In genomic region chr13:54799701-54800100, GRCm38 (mm10) we compare ENCODE assay signal across 9 mouse cellular contexts. TPM values are rescaled to one million over a fixed set of nuclear protein-coding genes. Genes with fewer than 3 reads are reported as not detected.
A peak's percentile ranks its signal among the peaks of the same experiment; 100 is the strongest.
DNase-seq lines count a peak whose midpoint lies in the region; ATAC-seq and TF ChIP-seq lines count a peak whose summit lies in the region.
"Had no signal": no experiment of that assay in that cellular context is flagged by ENCODE, and none has a peak within 500 bp of the region (broad histone marks: within the 10 kb centered on the region; RNA-seq: fewer than 3 reads in every experiment).

No protein-coding gene starts in this region.

- H3K27me3 ChIP-seq in G1E (ENCODE audit: insufficient read depth, low read length), result peaks cover 10% of the 10 kb centered on the region
- no peaks in the 10 kb centered on the region for H3K27me3 ChIP-seq in forebrain, embryonic 14.5 days (replicated peaks; ENCODE audit: control insufficient read depth, insufficient read depth, low read length)

- intact Hi-C loops in heart, postnatal 14 days (cut with DNase I), result loop anchor here (2.0 to 5.0 kb wide), 2 partner anchors 163 to 271 kb away; no protein-coding TSS in a partner anchor

- no peak overlapping the region for H3K4me2 ChIP-seq in forebrain, embryonic 14.5 days (ENCODE audit: low read length)

- no peaks in the 10 kb centered on the region for H3K36me3 ChIP-seq in G1E (replicated peaks)
- no peaks in the 10 kb centered on the region for H3K36me3 ChIP-seq in forebrain, embryonic 14.5 days (ENCODE audit: control insufficient read depth, insufficient read depth, low read length)

- no peak for ATAC-seq in G1E (ENCODE audit: extremely low read depth, insufficient number of reproducible peaks, low FRiP score, poor library complexity, severe bottlenecking)
- peak; percentile 36; the same call in 1 of the 2 replicates for ATAC-seq in cerebellum, adult (ENCODE audit: insufficient number of reproducible peaks, low FRiP score, low TSS enrichment)
- ATAC-seq in forebrain, embryonic 14.5 days, result peak; percentile 70

- H3K4me3 ChIP-seq in G1E (ENCODE audit: low read depth, low read length), result no peak overlapping the region
- H3K4me3 ChIP-seq in forebrain, embryonic 14.5 days (ENCODE audit: low read depth, low read length), result no peak overlapping the region

- 29% methylated on average over 9 of the region's 9 CpGs for WGBS in forebrain, embryonic 14.5 days

- no peak overlapping the region for H3K9ac ChIP-seq in forebrain, embryonic 14.5 days (ENCODE audit: low read length)

- H3K4me1 ChIP-seq in G1E (ENCODE audit: insufficient read depth, low read depth, low read length), result no peaks in the 10 kb centered on the region
- H3K4me1 ChIP-seq in forebrain, embryonic 14.5 days (ENCODE audit: control insufficient read depth, insufficient read depth, low read length), result no peaks in the 10 kb centered on the region

- H3K27ac ChIP-seq in forebrain, embryonic 14.5 days (ENCODE audit: low read depth, low read length), result no peak overlapping the region

- TF ChIP-seq CTCF in G1E (IDR thresholded peaks at IDR 0.05; ENCODE audit: low read depth, low read length), result peak; percentile 87

- peak; percentile 67 for DNase-seq in G1E (ENCODE audit: low spot score)
- DNase-seq in forebrain, embryonic 14.5 days (ENCODE audit: low spot score), result peak; percentile 92
- peak; percentile 71 to 79 for DNase-seq in heart, postnatal 14 days
- peak; percentile 79 to 93 for DNase-seq in layer of hippocampus, adult 18-20 months (ENCODE audit: low spot score in 2 of 2)
- peak; percentile 81 for DNase-seq in lung, postnatal 10 days
- DNase-seq in retina, adult 2 months (ENCODE audit: low read depth, low spot score), result peak; percentile 67
- peak; percentile 61 for DNase-seq in thymus, postnatal 25 days

- no peaks in the 10 kb centered on the region for H3K9me3 ChIP-seq in G1E (replicated peaks)
- H3K9me3 ChIP-seq in forebrain, embryonic 14.5 days (replicated peaks; ENCODE audit: control insufficient read depth, low read length), result no peaks in the 10 kb centered on the region

RNA-seq across cellular contexts. Expression of gene Tspan17, which starts 10.5 kb away (rescaled TPM):
- total RNA-seq in G1E (2014; fragmentation: Nextera tagmentation) (1.6 and 1.7 TPM in 2 replicates), G1E (2017) (1.1 and 2.0 TPM in 2 replicates)
- polyA plus RNA-seq in G1E (2012), result 0.43 and 0.44 TPM in 2 replicates
- polyA plus RNA-seq in forebrain, embryonic 14.5 days (2014; fragmentation: Nextera tagmentation; extraction: Ambion mirVana), result 16.0 and 16.3 TPM in 2 replicates
- total RNA-seq in heart, postnatal 14 days (2021), result 10 to 100 TPM in 1 of 2 experiments, 1 to 10 TPM in 1; 9.0 to 12.1 TPM
- total RNA-seq in layer of hippocampus, adult 18-20 months (2021), result 10 to 100 TPM; 75.8 to 78.0 TPM

RNA-seq across cellular contexts. Expression of gene Eif4e1b, which starts 15.9 kb away (rescaled TPM):
- not detected in 2 replicates for total RNA-seq in G1E (2014; fragmentation: Nextera tagmentation)
- total RNA-seq in G1E (2017), result 0.05 TPM in 1 of 2 replicates, not detected in the other
- polyA plus RNA-seq in G1E (2012), result not detected in 2 replicates
- polyA plus RNA-seq in forebrain, embryonic 14.5 days (2014; fragmentation: Nextera tagmentation; extraction: Ambion mirVana), result not detected in 2 replicates
- not detected for total RNA-seq in heart, postnatal 14 days (2021)
- total RNA-seq in layer of hippocampus, adult 18-20 months (2021), result not detected
- polyA plus RNA-seq: liver, embryonic 16.5 days had no signal

RNA-seq across cellular contexts. Expression of gene Sncb, which starts 33.3 kb away (rescaled TPM):
- total RNA-seq in G1E (2014; fragmentation: Nextera tagmentation) (not detected in 2 replicates), G1E (2017) (not detected in 2 replicates)
- polyA plus RNA-seq in G1E (2012), result not detected in 2 replicates
- polyA plus RNA-seq in forebrain, embryonic 14.5 days (2014; fragmentation: Nextera tagmentation; extraction: Ambion mirVana), result 25.7 and 31.8 TPM in 2 replicates
- total RNA-seq in heart, postnatal 14 days (2021), result not detected
- total RNA-seq in layer of hippocampus, adult 18-20 months (2021), result 100 to 1,000 TPM; 687 to 705 TPM
- polyA plus RNA-seq: liver, embryonic 16.5 days had no signal

RNA-seq across cellular contexts. Expression of gene Gprin1, which starts 50.0 kb away (rescaled TPM):
- not detected in 2 replicates for total RNA-seq in G1E (2014; fragmentation: Nextera tagmentation)
- total RNA-seq in G1E (2017), result 0.05 and 0.06 TPM in 2 replicates
- polyA plus RNA-seq in G1E (2012), result not detected in 2 replicates
- polyA plus RNA-seq in forebrain, embryonic 14.5 days (2014; fragmentation: Nextera tagmentation; extraction: Ambion mirVana), result 16.8 and 17.4 TPM in 2 replicates
- total RNA-seq in heart, postnatal 14 days (2021), result not detected
- 100 to 1,000 TPM; 146 to 150 TPM for total RNA-seq in layer of hippocampus, adult 18-20 months (2021)
- polyA plus RNA-seq: liver, embryonic 16.5 days had no signal

Comparison
In these comparisons a context has a peak if more than half of its experiments do, and no peak if none do; other contexts are left out.
1. RNA of gene Tspan17, which starts 10.5 kb away (total RNA-seq): 75.8 to 78.0 TPM in layer of hippocampus, adult 18-20 months; 9.0 to 12.1 TPM in heart, postnatal 14 days and 1.1 to 2.0 TPM in G1E; every median in the first group is over 4 times any median in the second.
2. RNA of gene Sncb, which starts 33.3 kb away (total RNA-seq): 687 to 705 TPM in layer of hippocampus, adult 18-20 months; not detected in heart, postnatal 14 days and not detected in G1E; every median in the first group is over 100 times any median in the second.
3. Peak in every context shown above with its lines, with median percentiles within 50 percentile points of each other: DNase-seq.